Mouse (Mus musculus) retina, embryonic 14.5 days (tissue): ENCODE measurements around the gene Rgs12.

ENCODE experiments used
- DNase-seq: peaks from one replicate; pipeline ENCODE4 v3.0.0-alpha.2; 2015; ENCODE audit warnings: low spot score

The Rgs12 gene

DNA sequence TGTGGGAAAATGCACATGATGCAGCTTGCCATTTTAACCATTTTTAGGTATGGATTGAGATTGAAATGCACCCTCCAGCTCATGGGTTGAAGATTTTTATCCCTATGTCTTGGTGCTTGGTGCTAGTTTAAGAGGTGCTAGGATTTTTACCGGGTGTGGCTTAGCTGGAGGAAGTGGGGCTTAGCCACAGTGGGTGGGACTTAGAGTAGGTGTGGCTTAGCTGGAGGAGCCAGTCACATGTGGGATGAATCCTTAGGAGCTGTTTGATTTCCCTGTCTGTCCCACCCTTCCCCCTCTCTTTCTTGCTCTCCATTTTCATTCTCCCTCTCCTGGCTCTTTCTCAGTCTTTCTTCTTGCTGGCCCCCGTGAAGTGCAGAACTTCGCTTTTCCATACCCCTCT, 32.5 kb downstream of the Rgs12 start:
- no peak for DNase-seq

DNA sequence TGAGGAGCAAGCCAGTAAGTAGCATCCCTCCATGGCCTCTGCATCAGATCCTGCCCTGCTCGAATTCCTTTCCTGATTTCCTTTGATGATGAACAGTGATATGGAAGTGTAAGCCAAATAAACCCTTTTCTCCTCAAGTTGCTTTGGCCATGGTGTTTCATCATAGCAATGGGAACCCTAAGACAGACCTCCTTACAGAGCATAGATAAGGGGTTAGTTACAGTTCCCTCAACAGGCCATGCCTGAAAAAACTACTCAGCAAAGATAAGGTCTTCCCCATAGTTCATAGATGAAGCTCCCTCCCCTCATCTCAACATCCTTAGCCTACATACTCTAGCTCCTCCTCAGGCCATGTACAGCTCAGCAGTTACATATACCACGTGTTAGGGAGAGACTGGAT, 35.7 kb downstream of the Rgs12 start:
- no peak for DNase-seq

DNA sequence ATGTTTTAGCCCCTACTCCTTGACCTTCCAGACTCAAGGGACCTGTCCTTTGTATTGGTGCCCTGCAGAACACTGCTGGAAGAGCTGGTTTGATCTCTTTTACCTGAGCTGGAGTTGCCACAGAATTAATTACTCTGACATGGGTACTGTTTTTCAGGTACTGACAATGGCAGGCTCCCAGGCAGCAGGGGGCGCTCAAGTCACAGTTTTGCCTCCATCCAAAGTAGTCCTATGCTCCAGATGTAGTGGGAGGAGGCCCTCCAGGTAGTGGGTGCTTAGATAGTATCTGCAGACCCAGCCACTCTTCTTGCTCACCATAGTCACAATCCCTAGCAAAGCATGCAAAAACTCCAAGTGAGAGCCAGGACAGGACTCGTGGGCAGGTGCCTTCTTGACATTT, 36.6 kb downstream of the Rgs12 start:
- peak; percentile 74 for DNase-seq

DNA sequence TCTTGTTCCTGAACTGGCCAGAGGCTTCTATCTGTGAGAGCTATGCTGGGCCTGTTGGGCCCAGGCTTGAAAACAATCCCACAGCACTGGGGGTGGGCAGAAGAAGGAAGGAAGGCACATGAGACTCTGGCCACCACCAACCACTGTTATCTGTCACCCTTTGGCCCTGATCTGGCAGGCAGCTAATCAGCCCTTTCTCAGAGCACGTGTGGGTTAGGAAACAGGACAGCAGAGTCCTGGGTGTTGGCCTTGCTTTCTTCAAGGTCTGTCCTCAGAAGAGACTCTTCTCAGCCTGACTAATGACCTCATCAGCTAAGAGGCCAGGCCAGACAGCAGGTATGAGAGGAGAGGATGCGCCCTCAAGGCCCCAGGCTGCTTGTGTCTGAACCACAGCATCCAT, 38.2 kb downstream of the Rgs12 start:
- no peak for DNase-seq

DNA sequence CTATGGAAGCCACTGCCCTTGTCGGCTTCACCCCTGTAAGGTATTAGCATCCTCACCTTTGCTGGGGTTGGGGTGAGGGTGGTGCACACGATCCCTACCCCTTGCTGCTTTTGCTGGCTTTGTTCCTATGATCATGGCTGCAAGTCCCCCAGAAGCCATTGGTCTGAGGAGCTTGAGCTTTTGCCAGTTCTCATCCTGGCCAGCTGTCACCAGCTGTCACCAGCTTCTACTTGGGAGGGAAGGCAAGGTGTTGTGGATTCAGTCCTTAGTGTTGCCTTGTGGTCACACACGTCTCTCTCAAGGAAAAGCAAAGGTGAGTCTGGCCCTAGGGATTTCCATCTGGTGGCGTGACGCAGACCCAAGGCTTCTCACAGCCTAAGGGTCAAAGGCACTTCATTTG, 39.4 kb downstream of the Rgs12 start:
- DNase-seq, result no peak

DNA sequence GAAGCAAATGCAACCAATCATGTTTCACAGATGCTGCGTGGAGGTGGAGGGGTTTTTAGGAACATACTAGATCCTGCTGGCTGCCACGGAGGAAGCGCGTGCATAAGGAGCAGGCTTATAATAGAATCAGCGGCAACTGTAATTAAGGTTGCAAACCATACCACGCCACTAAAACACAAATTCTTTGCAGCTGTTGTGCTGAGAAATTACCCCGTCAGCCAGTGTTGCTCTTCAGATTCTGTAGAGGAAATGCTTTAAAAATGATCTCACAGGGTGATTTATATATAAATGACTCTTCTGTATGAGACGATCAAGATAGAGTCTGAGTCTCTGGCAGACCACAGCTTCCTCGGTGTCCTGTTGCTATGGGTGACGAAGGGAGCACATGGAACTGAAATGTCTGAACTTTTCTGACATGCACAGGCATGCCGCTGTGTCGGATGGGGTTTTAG, 40.1 kb downstream of the Rgs12 start:
- DNase-seq, result no peak

DNA sequence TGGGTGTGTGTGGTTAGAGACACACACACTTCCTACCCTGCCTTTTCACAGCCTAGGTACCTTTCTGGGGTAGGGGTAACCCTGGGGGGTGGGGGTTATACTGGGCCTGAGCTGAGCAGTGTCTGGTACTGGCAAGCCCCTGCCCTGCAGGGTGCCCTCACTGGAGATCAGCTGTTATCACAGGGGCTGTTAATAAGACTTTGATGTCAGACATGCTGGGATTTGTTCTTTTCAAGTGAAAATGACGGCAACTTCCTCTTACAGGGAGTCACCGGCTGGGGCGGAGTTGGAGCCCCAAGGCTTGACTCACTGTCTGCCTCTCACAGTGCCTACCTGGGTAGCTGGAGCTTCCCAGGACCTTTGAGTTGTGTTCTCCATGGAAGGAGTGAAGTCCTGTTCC, 49.5 kb downstream of the Rgs12 start:
- no peak for DNase-seq

DNA sequence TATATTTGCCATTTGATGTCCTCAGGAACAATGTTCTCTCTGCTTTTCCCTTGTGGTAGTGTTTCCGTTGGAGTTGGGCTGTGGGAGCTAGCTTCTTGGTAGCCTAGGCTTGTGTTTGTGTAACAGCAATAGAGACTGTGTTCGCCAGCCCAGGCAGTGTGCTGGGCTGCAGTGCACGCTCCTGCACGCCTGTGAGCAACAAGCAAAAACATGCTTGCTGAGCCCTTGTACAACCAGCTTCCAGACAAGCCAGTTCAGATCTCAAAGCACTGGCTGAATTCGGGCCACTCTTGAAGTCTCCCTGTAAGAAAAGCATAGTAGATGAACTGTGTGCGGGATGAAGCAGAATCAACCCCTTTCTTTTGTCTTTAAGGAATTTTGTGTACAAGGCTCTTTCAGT, 50.0 kb downstream of the Rgs12 start:
- DNase-seq, result no peak

DNA sequence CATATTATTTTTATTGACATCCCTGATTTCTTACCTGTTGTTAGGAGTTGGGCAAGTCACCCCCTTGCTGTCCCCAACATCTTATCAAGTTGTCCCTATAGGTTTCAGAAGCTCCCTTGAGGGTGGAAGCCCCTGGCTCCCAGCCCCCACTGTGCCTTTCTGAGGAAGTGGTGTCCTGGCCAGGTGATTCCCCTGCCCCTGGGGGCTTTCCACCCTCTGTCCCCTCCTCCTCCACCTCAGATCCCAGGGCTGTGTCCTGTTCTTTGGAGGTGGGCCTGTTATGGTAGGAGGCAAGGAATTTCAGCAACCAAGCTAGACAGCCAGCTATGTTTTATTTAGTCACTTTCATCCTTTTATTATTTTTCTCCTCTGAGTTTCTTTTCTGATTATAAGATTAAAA, 51.1 kb downstream of the Rgs12 start:
- DNase-seq, result no peak

DNA sequence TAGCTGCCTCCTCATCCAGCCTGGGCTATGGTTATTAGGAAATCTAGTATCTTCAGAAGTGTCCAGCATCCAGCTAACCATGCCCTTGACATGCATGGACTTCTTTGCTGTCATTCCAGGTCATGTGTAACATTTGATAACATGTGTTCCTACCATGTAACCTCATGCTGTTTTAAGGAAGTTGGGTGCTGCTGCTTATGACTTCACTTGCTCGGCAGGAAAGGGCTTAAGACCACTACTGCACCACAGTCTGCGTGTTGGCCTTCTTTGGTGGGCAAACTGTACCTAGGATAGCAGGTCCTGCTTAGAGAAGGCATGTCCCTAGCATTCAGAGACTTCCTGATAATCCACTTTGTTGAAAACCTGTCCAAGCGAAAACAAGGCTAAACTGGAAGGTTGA, 51.9 kb downstream of the Rgs12 start:
- DNase-seq, result no peak

DNA sequence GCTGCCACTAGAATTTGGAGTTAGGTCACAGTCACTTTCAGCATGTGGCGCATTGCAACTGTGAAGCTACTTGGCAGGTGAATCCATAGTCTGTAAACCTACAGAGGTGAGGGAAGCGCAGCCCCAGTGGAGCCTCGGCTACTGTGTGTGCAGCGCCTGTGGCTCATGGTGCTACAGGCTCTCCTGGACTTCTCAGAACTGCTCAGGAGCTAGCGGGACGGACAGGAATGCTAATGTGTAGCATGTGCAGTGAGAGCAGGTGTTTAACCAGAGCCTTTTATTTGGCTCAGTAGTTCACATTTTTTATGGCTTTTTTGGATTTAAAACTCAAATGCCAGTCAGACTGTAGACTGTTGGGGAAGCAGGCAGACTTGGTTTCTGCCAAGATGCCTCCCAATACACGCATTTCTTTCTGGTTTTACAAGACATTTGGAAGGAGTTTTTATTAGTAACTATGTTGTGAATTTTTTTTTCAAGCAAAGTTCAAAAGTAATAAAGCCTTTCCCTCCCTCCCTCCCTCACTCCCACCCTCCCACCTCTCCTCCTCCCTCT, 54.4 kb downstream of the Rgs12 start:
- no peak for DNase-seq

DNA sequence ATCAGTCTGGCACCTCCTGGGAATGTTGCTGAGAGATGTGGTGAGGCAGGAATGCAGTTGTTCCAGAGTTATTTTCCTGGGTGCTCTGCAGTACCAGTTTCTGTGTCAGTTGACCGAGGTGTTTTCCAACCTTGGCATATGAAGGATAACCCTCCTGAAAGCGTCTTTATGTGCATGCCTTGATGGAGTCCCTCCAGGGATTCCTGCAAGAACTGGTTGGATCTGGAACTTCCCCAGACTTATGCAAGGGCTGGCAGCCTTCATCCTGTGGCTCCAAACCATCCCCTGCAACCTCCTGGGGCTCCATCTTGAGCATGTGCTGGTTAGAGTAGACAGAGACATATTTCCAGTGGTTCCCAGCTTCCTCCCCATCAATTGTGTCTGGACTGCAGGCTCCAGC, 55.5 kb downstream of the Rgs12 start:
- DNase-seq, result no peak

DNA sequence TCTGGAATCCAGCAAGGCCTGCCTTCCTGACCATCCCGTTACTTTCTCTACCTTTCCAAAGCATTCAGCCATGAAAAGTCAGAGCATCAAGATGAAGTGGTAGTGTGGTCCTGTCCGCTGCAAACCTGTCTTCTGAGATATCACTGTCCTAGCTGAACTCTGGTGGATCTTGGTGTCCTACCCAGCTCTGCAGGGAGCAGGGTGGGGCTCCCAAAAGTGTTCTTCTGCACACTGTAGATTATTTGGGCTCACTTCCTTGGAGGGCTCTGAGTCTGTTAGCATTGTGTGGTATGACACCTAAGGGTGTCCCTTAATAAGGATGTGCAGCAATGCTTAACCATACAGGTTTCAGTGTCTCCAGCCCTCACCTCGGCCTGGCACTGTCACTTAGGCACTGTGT, 56.4 kb downstream of the Rgs12 start:
- DNase-seq, result no peak

DNA sequence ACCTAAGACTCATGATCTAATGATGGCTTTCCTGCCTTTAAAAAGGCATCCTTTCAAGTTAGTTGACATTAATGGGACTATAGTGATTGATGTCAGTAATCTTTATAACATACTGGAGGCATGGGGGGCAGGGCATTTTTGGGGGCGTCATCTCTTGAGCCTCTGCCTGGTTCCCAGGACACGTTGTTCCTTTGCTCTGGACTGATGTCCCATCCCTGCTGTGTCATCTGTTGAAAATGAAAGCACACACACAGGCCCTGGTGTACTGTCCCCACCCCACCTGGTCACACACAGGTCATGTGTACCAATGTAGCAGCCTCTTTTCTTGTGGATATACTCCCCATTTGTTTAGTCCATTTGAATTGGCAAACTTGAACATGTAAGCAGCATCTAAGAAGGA, 57.4 kb downstream of the Rgs12 start:
- no peak for DNase-seq

DNA sequence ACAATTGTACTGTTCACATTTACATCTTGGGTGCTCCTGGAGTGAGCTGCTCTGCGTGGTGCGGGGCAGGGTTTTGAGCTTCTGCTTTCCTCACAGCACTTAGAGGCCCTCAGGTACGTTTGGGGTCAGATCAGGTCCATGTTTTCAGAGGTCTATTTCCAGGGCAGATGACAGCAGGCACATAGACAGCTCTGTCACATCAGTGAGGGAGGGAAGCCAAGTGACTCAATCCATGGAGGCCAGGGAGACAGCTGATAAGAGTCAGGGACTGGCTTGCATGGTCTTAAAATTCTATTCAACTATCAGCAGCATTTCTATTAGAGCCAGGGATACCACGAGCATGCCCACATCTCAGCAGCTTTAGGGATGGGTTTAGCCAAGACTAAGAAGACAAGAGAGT, 59.9 kb downstream of the Rgs12 start:
- no peak for DNase-seq

DNA sequence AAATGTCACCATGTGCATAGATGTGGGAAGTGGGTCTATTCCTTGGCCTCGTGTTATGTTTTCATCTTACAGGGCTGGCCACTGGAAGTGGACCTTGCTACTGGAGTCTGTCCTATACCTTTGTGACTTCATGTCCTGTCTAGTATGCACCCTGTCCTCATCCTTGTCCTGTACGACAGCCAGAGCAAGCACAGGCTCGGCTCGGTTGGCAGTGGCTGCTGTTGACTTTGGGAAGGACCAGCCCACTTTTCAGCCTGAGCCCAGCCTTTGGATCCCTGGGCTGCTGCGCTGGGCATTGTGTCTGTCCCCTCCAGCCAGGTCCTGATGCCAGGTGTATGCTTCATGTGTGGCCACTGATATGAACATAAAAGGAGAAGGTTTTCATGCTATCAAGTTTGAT, 61.4 kb downstream of the Rgs12 start:
- no peak for DNase-seq

DNA sequence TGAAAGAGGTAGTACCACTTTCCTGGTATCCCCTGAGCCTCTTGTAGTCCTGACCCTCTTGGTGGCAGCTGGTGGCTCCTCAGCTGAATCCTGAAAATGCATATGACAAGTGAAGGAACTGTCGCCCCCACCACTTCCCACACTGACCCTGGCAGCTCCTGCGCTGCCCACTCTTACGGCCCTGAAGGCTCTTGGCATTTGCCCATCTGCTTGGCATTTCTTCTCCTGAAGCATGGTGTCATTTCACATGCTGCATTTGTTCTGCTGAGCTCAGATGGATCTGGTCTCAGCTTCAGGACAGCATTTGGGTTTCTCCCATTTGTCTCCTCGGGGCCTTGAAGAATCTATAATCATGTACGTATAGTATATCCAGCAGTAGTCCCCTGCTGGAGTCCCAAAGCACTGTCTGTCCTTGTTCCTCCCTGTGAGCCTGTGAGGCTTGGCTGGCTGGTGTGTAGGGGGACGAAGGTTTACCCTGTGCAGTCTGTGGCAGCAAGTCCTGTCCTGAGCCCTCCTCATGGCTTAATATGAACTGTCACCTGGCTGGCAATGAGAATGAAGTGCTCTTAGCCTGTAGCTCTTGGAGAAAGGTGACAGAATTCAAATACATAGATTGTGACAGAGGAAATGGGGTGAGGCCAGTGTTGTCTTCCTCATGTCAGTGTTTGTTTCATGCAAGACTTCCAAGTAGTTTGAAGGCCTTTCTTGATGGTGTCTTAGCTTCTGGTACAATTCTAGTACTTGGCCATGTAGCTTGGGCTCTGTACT, 62.1 kb downstream of the Rgs12 start:
- DNase-seq, result no peak

DNA sequence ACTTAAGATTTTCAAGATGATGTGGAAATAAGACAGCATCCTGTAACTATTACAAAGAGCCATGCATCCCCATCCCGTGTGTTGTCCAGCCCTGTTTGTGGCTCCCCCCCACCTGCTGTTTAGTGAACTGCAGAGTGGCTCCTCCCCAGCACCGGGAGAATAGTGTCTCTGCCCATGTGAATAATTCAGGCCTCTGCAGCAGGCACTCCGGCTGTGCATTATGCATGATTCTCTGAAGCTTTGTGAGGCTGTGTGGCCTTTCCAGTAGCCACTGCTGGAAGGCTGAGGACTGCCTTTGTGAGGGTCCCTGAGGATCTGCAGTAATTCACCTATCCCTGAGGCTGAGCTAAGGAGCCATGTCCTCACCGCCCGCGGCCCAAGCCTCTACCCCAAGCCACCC, 64.8 kb downstream of the Rgs12 start:
- peak; percentile 60 for DNase-seq

DNA sequence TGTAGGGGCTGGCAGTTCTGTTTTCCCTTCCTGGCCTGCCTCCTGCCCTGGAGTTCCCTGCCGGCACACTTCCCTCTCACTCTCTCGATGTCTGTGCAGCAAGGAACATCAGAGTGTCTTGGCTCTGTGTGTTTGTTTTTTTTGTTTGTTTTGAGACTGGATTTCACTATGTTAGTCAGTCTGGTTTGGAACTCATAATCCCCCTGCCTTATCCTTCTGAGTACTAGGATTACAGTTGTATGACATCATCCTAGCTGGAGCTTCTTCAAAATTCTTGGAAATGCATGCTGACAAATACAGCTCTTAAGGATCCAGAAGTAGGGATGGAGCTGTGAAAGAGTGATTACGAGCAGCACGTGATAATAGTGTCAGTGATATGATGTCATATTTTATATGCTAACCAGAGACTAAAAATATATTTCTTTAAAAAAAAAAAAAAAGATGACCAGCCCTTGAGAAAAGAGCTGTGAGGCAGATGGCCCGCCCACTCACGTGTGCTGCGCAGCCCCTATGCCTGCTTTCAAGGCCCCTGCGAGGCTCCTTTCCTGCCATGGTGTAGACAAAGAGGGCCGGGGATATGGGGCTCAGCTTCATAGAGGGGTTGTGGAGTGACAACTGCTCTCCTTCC, 70.5 kb downstream of the Rgs12 start:
- no peak for DNase-seq

DNA sequence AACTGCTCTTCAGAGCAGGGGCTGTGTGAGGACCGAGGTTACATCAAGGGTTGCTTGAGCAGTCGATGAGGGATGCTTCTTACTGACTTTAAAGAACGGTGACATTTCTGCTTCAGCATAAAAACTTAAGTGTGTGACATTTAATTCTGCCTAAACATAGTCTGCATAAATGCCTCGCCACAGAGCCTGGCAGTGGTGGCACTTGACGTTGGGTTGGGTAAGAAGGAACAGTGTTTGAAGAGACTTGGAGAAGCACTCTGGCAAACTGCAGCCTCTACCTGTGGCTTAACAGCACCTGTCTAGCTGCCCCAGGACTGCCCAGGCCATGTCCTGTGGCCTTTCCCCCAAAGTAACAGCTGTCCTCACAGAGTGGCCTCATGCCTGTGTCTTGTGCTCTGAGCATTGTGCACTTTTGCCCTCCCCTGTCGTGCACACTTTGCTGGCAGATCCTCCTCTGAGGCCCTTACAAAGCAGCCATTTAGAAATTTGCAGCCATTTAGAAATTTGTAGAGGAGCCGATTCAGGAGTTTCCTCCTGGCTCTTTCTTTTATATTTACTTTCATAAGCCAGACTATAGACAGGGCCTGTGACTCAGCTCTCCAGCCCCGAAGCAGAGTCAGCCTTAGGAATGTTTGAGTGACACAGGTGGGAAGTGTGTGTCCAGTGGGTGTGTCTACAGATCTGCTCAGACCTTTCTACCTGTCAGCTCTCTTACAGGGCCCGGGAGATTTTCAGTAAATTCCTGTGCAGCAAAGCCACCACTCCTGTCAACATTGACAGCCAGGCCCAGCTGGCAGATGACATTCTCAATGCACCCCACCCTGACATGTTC, 71.4 kb downstream of the Rgs12 start:
- DNase-seq, result no peak

DNA sequence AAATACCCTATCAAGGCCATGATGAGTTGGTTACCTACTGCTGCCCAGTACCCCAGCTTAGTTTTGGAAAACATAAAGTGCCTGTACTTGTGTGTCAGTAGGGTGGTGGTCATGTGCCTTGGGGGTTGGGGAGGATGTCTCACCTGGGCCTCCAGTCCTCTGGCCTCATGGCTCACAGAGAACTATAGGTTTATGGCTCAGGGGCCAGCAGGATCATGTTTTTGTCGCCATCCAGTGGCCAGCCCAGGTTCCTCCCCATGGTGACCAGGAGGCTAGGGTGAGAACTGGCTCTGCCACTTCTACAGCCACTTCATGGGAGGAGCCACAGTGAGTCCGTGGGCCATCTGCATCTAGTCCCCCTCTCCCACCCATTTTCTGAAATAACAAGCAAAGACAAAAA, 75.7 kb downstream of the Rgs12 start:
- DNase-seq, result peak; percentile 72

DNA sequence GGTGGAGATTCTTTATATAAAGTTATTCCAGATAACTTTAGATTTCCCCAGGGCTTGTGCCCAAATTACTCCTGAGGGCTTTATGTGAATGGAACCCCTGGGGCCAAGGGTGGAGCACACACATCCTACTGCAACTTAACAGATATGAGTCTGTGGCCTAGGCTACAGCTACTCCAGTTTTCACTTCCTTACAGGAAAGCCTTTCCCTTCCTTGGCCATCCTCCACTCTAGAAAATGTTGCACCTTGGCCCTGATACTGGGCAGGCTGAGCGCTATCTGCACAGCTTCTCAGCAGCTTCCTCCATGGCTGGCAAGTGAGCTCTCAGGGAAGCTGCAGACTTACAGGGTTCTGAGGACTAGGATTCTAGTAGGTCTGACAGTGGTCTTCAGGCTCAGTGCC, 80.1 kb downstream of the Rgs12 start:
- no peak for DNase-seq

DNA sequence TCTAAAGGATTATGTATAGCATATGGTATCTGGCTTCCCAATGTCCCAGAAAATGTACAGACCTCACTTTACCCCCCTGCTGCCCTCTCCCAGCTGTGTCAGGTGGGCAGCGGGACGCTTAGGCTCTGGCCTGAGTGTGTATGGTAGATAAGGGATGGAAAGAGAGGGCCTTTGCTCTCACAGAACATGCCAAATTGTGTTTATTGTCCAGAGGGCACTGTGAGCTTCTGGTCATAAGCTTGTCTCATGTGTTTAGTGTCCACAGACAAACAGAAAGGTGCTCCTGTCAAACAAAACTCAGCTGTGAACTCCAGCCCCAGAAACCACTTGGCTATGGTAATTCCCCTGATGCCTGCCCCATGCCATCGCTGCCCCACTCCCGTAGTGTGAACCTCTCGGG, 80.5 kb downstream of the Rgs12 start:
- no peak for DNase-seq
